Mouse (Mus musculus): ENCODE data around the gene Phf10.

DNA sequence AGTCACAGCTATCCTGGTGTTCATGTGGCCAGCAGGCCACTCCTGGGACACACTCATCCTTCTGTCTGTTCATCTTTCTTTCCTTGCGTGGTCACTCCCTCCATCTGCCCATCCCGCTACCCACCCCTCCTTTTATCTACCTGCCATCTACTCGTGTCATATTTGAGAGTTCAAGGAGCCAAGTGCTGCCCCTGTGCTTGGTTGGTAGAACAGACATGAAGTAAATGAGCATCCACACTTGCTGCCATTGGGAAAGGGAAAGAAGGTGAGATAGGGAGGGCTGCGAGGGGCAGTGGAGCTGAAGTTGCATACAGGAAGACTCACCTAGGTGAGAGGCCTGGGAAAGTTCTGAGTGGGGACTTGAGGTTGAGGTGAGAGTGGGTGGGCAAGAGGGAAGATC is 46.7 kb downstream of the Phf10 start:
- no peak for TF ChIP-seq POLR2A (IDR thresholded peaks at IDR 0.05; ENCODE audit: low read depth, low read length)
- TF ChIP-seq CTCF (IDR thresholded peaks at IDR 0.05; ENCODE audit: borderline replicate concordance, insufficient read depth, low read length) = no peak
